Mouse (Mus musculus) T-helper 1 cell (primary cell): ENCODE results near the gene Cxcr5.

Experiments used
- in situ Hi-C: fragments of 300-600 bp; cut with MboI, MseI; formaldehyde crosslinking; loops from one replicate; pipeline ENCODE4 v1.15.1; 2025; ENCODE audit warnings: high pct_unique_total_duplicates

Cxcr5 gene

DNA sequence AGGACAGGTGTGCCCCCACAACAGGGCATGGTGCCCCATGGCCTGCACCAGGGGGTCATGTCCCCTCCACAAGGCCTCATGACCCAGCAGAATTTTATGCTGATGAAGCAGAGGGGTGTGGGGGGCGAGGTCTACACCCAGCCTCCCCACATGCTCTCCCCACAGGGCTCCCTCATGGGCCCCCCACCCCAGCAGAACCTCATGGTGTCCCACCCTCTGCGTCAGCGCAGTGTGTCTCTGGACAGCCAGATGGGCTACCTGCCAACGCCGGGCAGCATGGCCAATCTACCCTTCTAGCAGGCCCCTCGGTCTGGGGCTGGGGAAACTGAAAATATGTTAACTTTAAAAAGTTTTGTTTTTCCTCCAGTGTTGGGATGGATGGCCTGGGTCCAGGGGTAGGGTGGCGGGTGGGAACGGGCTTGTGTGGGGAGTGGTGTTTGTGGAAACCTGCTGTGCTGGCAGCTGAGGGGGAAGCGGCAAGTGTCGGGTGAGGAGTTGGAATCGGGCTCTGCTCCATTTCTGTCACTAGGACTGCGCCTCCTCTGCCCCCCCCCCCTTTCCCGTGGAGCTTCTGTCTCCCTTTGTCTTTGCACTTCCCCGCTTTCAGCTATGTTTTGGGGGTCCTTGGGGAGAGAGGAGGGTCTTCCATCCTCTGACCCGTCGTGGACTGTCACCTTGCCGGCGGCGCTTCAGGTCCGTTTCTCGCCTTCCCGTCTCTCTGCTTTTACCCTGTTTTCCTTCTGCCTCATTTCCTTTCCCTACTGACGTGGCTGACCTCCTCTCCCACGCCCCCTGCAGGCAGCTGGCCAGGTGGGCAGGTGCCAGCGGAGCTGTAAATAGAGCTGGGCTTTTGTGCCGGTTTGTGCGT, 52.0 kb downstream of the Cxcr5 start:
- in situ Hi-C loops: no loop called here

DNA sequence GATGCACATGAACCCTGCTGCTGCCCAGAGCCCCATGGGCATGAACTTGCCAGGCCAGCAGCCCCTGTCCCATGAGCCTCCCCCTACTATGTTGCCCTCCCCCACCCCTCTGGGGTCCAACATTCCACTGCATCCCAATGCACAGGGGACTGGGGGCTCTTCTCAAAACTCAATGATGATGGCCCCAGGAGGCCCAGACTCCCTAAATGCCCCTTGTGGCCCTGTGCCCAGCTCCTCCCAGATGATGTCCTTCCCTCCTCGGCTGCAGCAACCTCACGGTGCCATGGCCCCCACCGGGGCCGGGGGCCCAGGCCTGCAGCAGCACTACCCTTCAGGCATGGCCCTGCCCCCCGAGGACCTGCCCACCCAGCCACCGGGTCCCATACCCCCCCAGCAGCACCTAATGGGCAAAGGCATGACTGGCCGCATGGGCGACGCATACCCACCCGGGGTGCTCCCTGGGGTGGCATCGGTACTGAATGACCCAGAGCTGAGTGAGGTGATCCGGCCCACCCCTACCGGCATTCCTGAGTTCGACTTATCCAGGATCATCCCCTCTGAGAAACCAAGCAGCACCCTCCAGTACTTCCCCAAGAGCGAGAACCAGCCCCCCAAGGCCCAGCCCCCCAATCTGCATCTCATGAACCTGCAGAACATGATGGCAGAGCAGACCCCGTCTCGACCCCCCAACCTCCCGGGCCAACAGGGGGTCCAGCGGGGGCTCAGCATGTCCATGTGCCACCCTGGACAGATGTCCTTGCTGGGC, 52.8 kb downstream of the Cxcr5 start:
- in situ Hi-C loops: no loop called here

DNA sequence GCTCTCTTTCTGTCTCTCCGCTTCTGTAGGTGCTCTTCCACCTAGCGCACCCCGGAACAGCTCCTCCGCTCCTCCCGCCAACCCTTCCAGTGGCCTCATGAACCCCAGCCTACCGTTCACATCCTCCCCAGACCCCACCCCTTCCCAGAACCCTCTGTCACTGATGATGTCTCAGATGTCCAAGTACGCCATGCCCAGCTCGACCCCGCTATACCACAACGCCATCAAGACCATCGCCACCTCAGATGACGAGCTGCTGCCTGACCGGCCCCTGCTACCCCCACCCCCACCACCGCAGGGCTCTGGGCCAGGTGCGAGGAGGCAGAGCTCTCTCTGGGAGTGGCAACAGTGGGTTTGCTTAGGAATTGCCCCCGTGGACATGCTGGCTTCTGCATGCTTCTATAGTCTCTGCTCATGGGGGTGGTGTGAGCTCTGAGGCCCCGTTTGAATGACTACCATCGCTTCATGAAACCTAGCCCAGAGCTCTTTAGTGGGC, 53.5 kb downstream of the Cxcr5 start:
- in situ Hi-C loops: no loop called here

DNA sequence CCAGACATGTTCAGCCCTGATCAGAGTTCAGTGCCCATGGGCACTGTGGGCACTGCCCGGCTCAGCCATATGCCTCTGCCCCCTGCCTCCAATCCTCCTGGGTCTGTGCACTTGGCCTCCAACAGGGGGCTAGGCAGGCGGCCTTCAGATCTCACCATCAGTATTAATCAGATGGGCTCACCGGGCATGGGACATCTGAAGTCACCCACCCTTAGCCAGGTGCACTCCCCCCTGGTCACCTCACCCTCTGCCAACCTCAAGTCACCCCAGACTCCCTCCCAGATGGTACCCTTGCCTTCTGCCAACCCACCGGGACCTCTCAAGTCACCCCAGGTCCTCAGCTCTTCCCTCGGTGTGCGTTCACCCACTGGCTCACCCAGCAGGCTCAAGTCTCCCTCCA, 54.3 kb downstream of the Cxcr5 start:
- in situ Hi-C loops: no loop called here

DNA sequence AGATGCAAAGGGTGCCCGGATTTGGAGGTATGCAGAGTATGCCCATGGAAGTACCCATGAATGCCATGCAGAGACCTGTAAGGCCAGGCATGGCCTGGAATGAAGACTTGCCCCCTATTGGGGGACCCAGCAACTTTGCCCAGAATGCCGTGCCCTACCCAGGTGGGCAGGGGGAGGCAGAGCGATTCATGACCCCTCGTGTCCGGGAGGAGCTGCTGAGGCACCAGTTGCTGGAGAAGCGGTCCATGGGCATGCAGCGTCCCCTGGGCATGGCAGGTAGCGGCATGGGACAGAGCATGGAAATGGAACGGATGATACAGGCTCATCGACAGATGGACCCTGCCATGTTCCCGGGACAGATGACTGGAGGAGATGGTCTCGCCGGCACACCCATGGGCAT, 55.1 kb downstream of the Cxcr5 start:
- in situ Hi-C loops: no loop called here

GRCm38 (mm10) chr9:44505824-44506467, 55.7 kb downstream of the Cxcr5 start:
- in situ Hi-C loops: no loop called here

GRCm38 (mm10) chr9:44504893-44505823, 56.5 kb downstream of the Cxcr5 start:
- in situ Hi-C loops: loop anchor here (5.0 kb wide), 1 partner anchor 53 kb away; the partner anchor contains the start of gene Upk2

DNA sequence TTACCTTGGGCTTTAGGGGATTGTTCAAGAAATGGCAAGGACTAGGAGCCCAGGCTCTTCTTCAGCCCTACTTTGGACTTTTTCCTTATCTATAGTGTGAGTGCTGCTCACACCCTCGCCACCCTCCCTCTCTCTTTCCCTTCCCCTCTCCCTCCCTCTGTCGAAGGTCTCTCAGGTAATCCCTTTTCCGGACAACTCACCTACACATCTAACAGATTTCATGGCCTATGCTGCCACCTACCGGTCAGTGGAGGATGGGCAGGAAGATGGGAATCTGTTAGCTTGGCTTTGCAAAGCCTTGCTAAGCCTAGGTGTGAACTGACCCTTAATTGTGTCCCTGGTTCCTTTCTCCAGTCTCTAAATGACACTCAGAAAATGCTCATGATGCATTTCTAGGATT, 59.7 kb downstream of the Cxcr5 start:
- in situ Hi-C loops: loop anchor here (5.0 kb wide), 1 partner anchor 50 kb away; the partner anchor contains the start of gene Upk2

GRCm38 (mm10) chr9:44501206-44501879, 60.3 kb downstream of the Cxcr5 start:
- in situ Hi-C loops: loop anchor here (5.0 kb wide), 1 partner anchor 49 kb away; the partner anchor contains the start of gene Upk2

DNA sequence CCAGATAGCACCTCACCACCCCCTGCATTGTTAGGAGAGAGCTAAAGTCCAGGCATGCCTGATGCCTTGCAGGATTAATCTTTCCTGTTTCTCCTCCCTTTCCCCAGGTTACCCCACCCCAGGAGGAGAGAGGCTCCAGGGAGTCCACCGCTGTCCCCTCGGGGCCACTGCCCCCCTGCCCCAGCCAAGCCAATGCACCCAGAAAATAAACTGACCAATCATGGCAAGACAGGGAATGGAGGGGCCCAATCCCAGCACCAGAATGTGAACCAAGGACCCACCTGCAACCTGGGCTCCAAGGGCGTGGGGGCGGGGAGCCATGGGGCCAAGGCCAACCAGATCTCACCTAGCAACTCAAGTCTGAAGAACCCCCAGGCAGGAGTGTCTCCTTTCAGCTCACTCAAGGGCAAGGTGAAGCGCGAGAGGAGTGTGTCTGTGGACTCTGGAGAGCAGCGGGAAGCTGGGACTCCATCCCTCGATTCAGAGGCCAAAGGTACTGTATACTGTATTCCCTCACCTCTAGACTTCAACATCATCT, 61.0 kb downstream of the Cxcr5 start:
- in situ Hi-C loops: loop anchor here (5.0 kb wide), 1 partner anchor 48 kb away; the partner anchor contains the start of gene Upk2

DNA sequence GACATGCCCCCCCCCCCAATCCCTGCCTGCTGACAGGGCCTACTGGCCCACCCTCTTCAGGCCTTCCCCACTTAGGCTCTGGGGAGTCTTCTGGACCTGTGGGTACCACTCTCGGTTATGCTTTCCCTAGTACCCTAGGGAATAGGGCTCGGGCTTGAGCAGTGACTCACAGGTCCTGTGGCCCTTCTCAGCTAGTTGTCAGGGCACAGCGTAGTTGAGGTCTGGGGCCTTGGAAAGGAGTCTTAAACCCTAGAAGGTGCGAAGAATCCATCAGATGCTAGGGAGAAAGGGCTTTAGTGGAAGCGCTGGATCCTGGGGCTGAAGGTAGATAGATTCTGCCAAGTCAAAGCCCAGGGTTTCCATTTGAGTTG, 61.5 kb downstream of the Cxcr5 start:
- in situ Hi-C loops: loop anchor here (5.0 kb wide), 1 partner anchor 48 kb away; the partner anchor contains the start of gene Upk2

DNA sequence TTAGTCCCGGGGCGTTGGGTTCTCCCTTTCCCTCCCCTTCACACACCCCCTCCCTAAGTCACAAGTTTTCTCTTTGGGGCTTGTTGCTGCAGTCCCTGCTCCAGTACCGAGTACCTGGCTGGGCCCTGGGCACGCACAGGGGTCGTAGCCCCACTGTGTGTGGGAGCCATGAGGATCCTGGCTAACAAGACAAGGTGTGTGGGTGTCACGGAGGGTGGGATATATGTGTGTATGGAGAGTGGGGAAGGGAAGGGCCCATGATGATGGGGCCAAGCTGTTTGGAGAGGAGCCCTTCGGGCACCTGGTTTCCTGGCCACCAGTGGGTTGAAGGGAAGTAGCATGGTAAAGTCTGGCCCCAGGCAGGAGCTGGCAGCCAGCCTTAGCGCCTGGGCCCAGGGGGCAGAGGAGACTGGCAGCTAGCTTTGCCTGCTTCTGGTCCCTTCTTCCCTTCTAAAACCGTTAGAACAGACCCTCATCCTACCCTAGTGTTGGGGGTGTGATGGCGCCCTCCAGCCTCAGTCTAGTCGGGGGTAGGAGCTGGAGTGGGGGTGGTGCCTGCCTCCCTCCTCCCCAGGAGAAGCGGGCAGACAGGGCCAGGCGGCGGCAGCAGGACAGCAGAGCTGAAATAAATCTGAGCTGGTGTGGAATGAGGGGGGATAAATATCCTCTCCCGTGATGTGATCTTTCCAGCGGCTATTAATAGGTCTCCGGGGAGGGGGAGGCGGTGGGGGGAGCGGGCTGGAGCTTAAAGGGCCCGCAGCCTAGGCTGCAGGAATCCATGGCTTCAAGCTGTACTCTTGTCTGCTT, 62.1 kb downstream of the Cxcr5 start:
- in situ Hi-C loops: loop anchor here (5.0 kb wide), 1 partner anchor 47 kb away; the partner anchor contains the start of gene Upk2

- in situ Hi-C loops: no loop called here
Observed at GRCm38 (mm10) chr9:44498421-44499355, 63.0 kb downstream of the Cxcr5 start.

- in situ Hi-C loops: no loop called here
Observed at GRCm38 (mm10) chr9:44497624-44498377, 63.9 kb downstream of the Cxcr5 start.

DNA sequence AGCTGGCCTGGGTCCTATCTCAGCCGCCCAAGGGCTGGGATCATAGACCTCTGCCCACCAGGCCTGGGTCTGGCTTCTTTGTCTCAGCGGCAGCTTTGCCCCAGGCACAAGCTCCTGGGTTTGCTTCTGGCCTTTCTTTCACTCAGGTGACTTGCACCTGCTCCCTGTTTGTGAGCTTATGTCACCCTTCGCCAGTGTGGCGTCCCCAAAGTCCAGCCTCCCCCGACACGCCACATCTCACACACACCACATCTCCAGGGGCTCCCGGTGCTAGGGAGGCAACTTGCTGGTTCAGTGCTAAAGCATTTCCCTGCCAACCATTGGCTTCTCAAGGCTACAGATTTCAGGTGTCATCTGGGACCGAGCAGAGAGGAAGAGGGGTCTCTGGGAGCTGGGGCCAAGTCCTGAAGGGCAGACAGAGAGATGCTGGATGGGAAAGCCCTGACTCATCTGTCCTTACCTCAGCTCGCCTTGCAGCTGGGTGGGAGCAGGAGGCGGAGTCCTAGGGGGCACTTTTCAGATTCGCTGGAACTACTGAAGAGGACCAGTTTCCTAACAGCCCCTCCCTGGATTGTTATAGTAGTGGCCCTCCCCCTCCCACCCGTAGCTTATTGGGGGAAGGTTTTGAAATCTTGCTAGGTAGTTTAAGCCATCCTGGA, 64.7 kb downstream of the Cxcr5 start:
- in situ Hi-C loops: no loop called here

- in situ Hi-C loops: no loop called here
Observed at GRCm38 (mm10) chr9:44495810-44496344, 65.8 kb downstream of the Cxcr5 start.
